Mouse (Mus musculus) kidney, postnatal 0 days (tissue): ENCODE results near the gene Tmod2. TPM values are rescaled to one million over a fixed set of nuclear protein-coding genes. Genes with fewer than 3 reads are reported as not detected.
A peak's percentile ranks its signal among the peaks of the same experiment; 100 is the strongest.
"Not testable (repeated sequence)": the region's sequence is repeated elsewhere in the genome, so short reads cannot be mapped to it uniquely, and the experiment has no call there.

Experiments used
- ATAC-seq: fragments of 200-750 bp; cut with Nextera tagmentation; replicated peaks from 2 replicates; pipeline ENCODE4 v1.8.0; 2017; ENCODE audit warnings: low read depth, moderate number of reproducible peaks, moderate TSS enrichment, moderate library complexity; ENCODE audit not compliant: low FRiP score
- DNase-seq: peaks from one replicate; pipeline ENCODE4 v3.0.0-alpha.2; 2016; ENCODE audit warnings: low spot score
- H3K27ac ChIP-seq: fragments of 300-500 bp; sonication (generic); 2 replicates; pipeline ENCODE4 v1.5.1; 2014; ENCODE audit warnings: mild to moderate bottlenecking
- H3K27me3 ChIP-seq: fragments of 300-500 bp; sonication (generic); 2 replicates; pipeline ENCODE4 v1.6.1; 2014; ENCODE audit warnings: low read length, mixed read lengths; ENCODE audit not compliant: insufficient read depth
- H3K36me3 ChIP-seq: fragments of 300-500 bp; sonication (generic); 2 replicates; pipeline ENCODE4 v1.6.1; 2014; ENCODE audit warnings: low read length, mixed read lengths; ENCODE audit not compliant: insufficient read depth
- H3K4me1 ChIP-seq: fragments of 300-500 bp; sonication (generic); replicated peaks from 2 replicates; pipeline ENCODE4 v1.6.1; 2014; ENCODE audit warnings: antibody characterized with exemption, low read length, mixed read lengths; ENCODE audit not compliant: insufficient read depth
- H3K4me2 ChIP-seq: fragments of 300-500 bp; sonication (generic); 2 replicates; pipeline ENCODE4 v1.6.1; 2014; ENCODE audit warnings: mild to moderate bottlenecking, low read length, moderate library complexity, mixed read lengths
- H3K4me3 ChIP-seq: fragments of 300-500 bp; sonication (generic); replicated peaks from 2 replicates; pipeline ENCODE4 v1.5.1; 2014; ENCODE audit warnings: low read depth, low read length
- H3K9ac ChIP-seq: fragments of 300-500 bp; sonication (generic); 2 replicates; pipeline ENCODE4 v1.6.1; 2014; ENCODE audit warnings: low read depth, low read length
- H3K9me3 ChIP-seq: fragments of 300-500 bp; sonication (generic); replicated peaks from 2 replicates; pipeline ENCODE4 v1.6.1; 2016; ENCODE audit warnings: low read length, inconsistent platforms, mixed read lengths
- CTCF ChIP-seq: IDR thresholded peaks from 2 replicates; pipeline ENCODE4 v1.5.1; 2016; ENCODE audit warnings: antibody characterized with exemption, low read depth, mild to moderate bottlenecking, moderate library complexity
- WGBS: fragments of 180-500 bp; shearing (Covaris S2); extraction: QIAGEN DNeasy Blood & Tissue Kit; methylation state at CpG from one replicate; pipeline ENCODE4 v1.1.7; 2014; 5-methylcytosine and 5-hydroxymethylcytosine counted together
- polyA plus RNA-seq: library from polyadenylated mRNA; unstranded; fragments of >200 nt; fragmentation: Nextera tagmentation; extraction: Ambion mirVana; gene quantifications from 2 replicates; pipeline ENCODE4 v1.2.1, GENCODE M21; 2015

Tmod2 gene
- polyA plus RNA-seq, 1 experiment from 2014 or later, result 12.4 TPM

GRCm38 (mm10) chr9:75549010-75549409 lies 62.1 kb downstream of the Tmod2 start:
- no peak for ATAC-seq
- no peaks in the 10 kb centered on the region for H3K9me3 ChIP-seq
- 52% methylated on average over 8 of the region's 8 CpGs for WGBS
- peaks cover 5% of the 10 kb centered on the region for H3K4me1 ChIP-seq
- H3K27ac ChIP-seq, result no peak overlapping the region
- no peaks in the 10 kb centered on the region for H3K27me3 ChIP-seq
- no peak overlapping the region for H3K4me2 ChIP-seq
- H3K36me3 ChIP-seq, result no peaks in the 10 kb centered on the region
- peak; percentile 35 for DNase-seq
- H3K9ac ChIP-seq, result no peak overlapping the region
- no peak for TF ChIP-seq CTCF
- H3K4me3 ChIP-seq, result no peak overlapping the region

GRCm38 (mm10) chr9:75546885-75547553 lies 64.1 kb downstream of the Tmod2 start:
- no peak overlapping the region for H3K9ac ChIP-seq
- peak; percentile 71 for DNase-seq
- peak overlapping the region; percentile 26 for H3K27ac ChIP-seq
- no peaks in the 10 kb centered on the region for H3K36me3 ChIP-seq
- no peak overlapping the region for H3K4me2 ChIP-seq
- no peak overlapping the region for H3K4me3 ChIP-seq
- no peaks in the 10 kb centered on the region for H3K27me3 ChIP-seq
- ATAC-seq, result no peak
- peaks cover 11% of the 10 kb centered on the region for H3K4me1 ChIP-seq
- 60% methylated on average over 12 of the region's 12 CpGs for WGBS
- no peak for TF ChIP-seq CTCF
- H3K9me3 ChIP-seq, result no peaks in the 10 kb centered on the region

- Histone ChIP-seq H3K4me1 (peaks cover 19% of the 10 kb centered on the region), H3K9me3 (no peaks in the 10 kb centered on the region), H3K4me2 (no peak overlapping the region), H3K9ac (no peak overlapping the region), H3K36me3 (no peaks in the 10 kb centered on the region), H3K27me3 (no peaks in the 10 kb centered on the region), H3K4me3 (no peak overlapping the region), H3K27ac (peak overlapping the region; percentile 31; the same call in 1 of the 2 replicates)
- ATAC-seq (0 out of 2 replicates have a peak, but pooled peaks have one; percentile 72), DNase-seq (no peak)
- WGBS, result 78% methylated on average over 8 of the region's 8 CpGs
- no peak for TF ChIP-seq CTCF
These were observed 65.6 kb downstream of the Tmod2 start for GRCm38 (mm10) chr9:75545514-75545913.

GRCm38 (mm10) chr9:75541497-75541896 lies 69.6 kb downstream of the Tmod2 start:
- no peak overlapping the region for H3K9ac ChIP-seq
- H3K27ac ChIP-seq, result peak overlapping the region; percentile 71
- H3K9me3 ChIP-seq, result no peaks in the 10 kb centered on the region
- ATAC-seq, result peak; percentile 55
- H3K27me3 ChIP-seq, result no peaks in the 10 kb centered on the region
- WGBS, result 4% methylated on average over 5 of the region's 5 CpGs
- H3K4me2 ChIP-seq, result 0 out of 2 replicates have a peak overlapping the region, but pooled peaks have one; percentile 13
- no peak overlapping the region for H3K4me3 ChIP-seq
- DNase-seq, result peak; percentile 52
- peaks cover 14% of the 10 kb centered on the region; the same call in 1 of the 2 replicates for H3K4me1 ChIP-seq
- no peak for TF ChIP-seq CTCF
- no peaks in the 10 kb centered on the region for H3K36me3 ChIP-seq

- Histone ChIP-seq H3K36me3 (0 out of 2 replicates have a peak, but pooled peaks cover 4% of the 10 kb centered on the region), H3K4me2 (no peak overlapping the region), H3K27me3 (no peaks in the 10 kb centered on the region), H3K4me3 (no peak overlapping the region), H3K9ac (no peak overlapping the region), H3K4me1 (0 out of 2 replicates have a peak, but pooled peaks cover 2% of the 10 kb centered on the region), H3K9me3 (no peaks in the 10 kb centered on the region), H3K27ac (no peak overlapping the region)
- whole genome bisulfite sequencing, result 79% methylated on average over 1 of the region's 1 CpGs
- TF ChIP-seq CTCF, result no peak
- DNase-seq, result no peak
- no peak for ATAC-seq
These were observed 74.7 kb downstream of the Tmod2 start for GRCm38 (mm10) chr9:75536422-75536821.

- H3K27me3 ChIP-seq, result no peaks in the 10 kb centered on the region
- H3K9me3 ChIP-seq, result no peaks in the 10 kb centered on the region
- H3K4me3 ChIP-seq, result no peak overlapping the region
- 0 out of 2 replicates have a peak, but pooled peaks cover 11% of the 10 kb centered on the region for H3K36me3 ChIP-seq
- no peak for TF ChIP-seq CTCF
- 94% methylated on average over 8 of the region's 8 CpGs for WGBS
- no peak overlapping the region for H3K27ac ChIP-seq
- H3K9ac ChIP-seq, result no peak overlapping the region
- ATAC-seq (no peak), DNase-seq (no peak)
- no peaks in the 10 kb centered on the region for H3K4me1 ChIP-seq
- no peak overlapping the region for H3K4me2 ChIP-seq
These were observed 76.6 kb downstream of the Tmod2 start for GRCm38 (mm10) chr9:75534431-75534962.

GRCm38 (mm10) chr9:75532989-75533388 lies 78.1 kb downstream of the Tmod2 start:
- 75% methylated on average over 8 of the region's 9 CpGs for WGBS

More at GRCm38 (mm10) chr9:75532989-75533388, 78.1 kb downstream of the Tmod2 start:
- H3K36me3 ChIP-seq, result 0 out of 2 replicates have a peak, but pooled peaks cover 17% of the 10 kb centered on the region
- not testable (repeated sequence) for ATAC-seq, H3K9me3 ChIP-seq, H3K4me3 ChIP-seq, H3K27me3 ChIP-seq, H3K9ac ChIP-seq, H3K4me1 ChIP-seq, DNase-seq, H3K27ac ChIP-seq, H3K4me2 ChIP-seq
